Mouse (Mus musculus): ENCODE measurements around the gene Matn3.

The Matn3 gene

DNA sequence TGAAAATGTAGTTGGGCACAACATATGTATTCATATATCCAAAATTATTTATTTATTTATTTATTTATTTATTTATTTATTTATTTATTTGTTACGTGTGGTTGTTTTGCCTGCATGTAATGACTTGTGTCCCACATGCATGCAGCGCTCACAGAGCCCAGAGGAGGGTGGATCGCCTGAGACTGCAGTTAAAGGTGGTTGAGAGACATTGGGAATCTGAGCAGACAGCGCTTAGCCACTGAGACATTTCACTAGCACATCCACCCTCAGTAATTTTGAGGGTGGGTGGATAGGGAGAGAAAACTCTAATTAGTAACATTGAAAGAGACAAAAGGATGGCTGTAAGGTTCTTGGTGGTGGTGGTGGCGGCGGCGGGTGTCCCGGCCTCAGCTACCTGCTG lies 72.7 kb downstream of the Matn3 start:
- in situ Hi-C loops (cut with MboI, MseI) = no loop called here

DNA sequence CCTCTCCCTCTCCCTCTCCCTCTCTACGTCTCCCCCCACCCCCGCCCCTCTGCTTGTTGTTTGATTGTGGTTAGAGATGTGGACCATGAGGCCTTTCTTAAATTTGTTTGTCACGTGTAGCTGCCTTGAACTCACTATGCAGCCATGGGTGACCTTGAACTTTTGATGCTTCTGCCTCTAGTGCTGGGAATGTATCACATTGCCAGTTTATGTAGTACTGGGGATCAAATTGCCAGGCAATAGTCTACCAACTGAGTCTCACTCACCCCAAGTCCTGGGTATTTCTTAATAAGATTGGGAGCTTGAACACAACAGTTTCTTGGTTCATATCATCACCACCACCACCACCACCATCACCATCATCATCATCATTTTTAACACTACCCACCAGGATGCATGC lies 73.3 kb downstream of the Matn3 start:
- in situ Hi-C loops (cut with MboI, MseI) = no loop called here

Measured in T-helper 17 cell (primary cell).